Mouse (Mus musculus): ENCODE results near the gene Olfr1284. TPM values are rescaled to one million over a fixed set of nuclear protein-coding genes. Genes with fewer than 3 reads are reported as not detected.
"Not testable (repeated sequence)": the region's sequence is repeated elsewhere in the genome, so short reads cannot be mapped to it uniquely, and the experiment has no call there.

Olfr1284 gene
- not detected in 2 replicates for polyA plus RNA-seq (2016; fragmentation: Nextera tagmentation; extraction: Ambion mirVana)

GRCm38 (mm10) chr2:111375222-111375621 lies at the start of gene Olfr1284:
Olfr1284 (plus strand) TSS chr2:111375522.
- Histone ChIP-seq H3K4me2 (replicated peaks) (no peak within 1 kb of the TSS), H3K9me3 (no peaks in the 10 kb centered on the region), H3K9ac (no peak within 1 kb of the TSS), H3K4me3 (no peak within 1 kb of the TSS), H3K36me3 (no peaks in the 10 kb centered on the region), H3K27me3 (no peaks in the 10 kb centered on the region), H3K27ac (no peak within 1 kb of the TSS), H3K4me1 (no peaks in the 10 kb centered on the region)
- 84% methylated on average over 1 of the region's 1 CpGs for WGBS
- ATAC-seq (ENCODE audit: insufficient number of reproducible peaks, insufficient read depth, low FRiP score, low TSS enrichment), result no peak

GRCm38 (mm10) chr2:111326220-111326619 lies 49.1 kb upstream of the Olfr1284 start, which contains the start of gene Olfr1281:
Olfr1281 (plus strand) TSS chr2:111326520.
- Histone ChIP-seq H3K4me3 (no peak within 1 kb of the TSS), H3K4me2 (replicated peaks) (no peak within 1 kb of the TSS), H3K9ac (no peak within 1 kb of the TSS), H3K27ac (no peak within 1 kb of the TSS), H3K36me3 (no peaks in the 10 kb centered on the region), H3K9me3 (no peaks in the 10 kb centered on the region), H3K27me3 (no peaks in the 10 kb centered on the region), H3K4me1 (no peaks in the 10 kb centered on the region)
- no peak for ATAC-seq (ENCODE audit: insufficient number of reproducible peaks, insufficient read depth, low FRiP score, low TSS enrichment)
- 78% methylated on average over 2 of the region's 2 CpGs for whole genome bisulfite sequencing

GRCm38 (mm10) chr2:111333721-111334120 lies 41.6 kb upstream of the Olfr1284 start:
- 87% methylated on average over 5 of the region's 5 CpGs for WGBS
- not testable (repeated sequence) for H3K4me2 ChIP-seq (replicated peaks); H3K4me1 ChIP-seq; H3K36me3 ChIP-seq; H3K9me3 ChIP-seq; H3K4me3 ChIP-seq; ATAC-seq (ENCODE audit: insufficient number of reproducible peaks, insufficient read depth, low FRiP score, low TSS enrichment); H3K9ac ChIP-seq; H3K27me3 ChIP-seq; H3K27ac ChIP-seq

- WGBS, result 74% methylated on average over 2 of the region's 2 CpGs
These were observed 39.3 kb upstream of the Olfr1284 start, which contains the start of gene Olfr1282 for GRCm38 (mm10) chr2:111335976-111336375. Olfr1282 (minus strand) TSS chr2:111336076.

GRCm38 (mm10) chr2:111366490-111366889 lies 8.8 kb upstream of the Olfr1284 start, which contains the start of gene Olfr1283:
Olfr1283 (plus strand) TSS chr2:111366790.
- Histone ChIP-seq H3K4me3 (no peak within 1 kb of the TSS), H3K4me2 (replicated peaks) (no peak within 1 kb of the TSS), H3K27me3 (no peaks in the 10 kb centered on the region), H3K27ac (no peak within 1 kb of the TSS), H3K9me3 (no peaks in the 10 kb centered on the region), H3K4me1 (no peaks in the 10 kb centered on the region), H3K36me3 (no peaks in the 10 kb centered on the region), H3K9ac (no peak within 1 kb of the TSS)
- 72% methylated on average over 2 of the region's 2 CpGs for WGBS
- no peak for ATAC-seq (ENCODE audit: insufficient number of reproducible peaks, insufficient read depth, low FRiP score, low TSS enrichment)

More at GRCm38 (mm10) chr2:111335976-111336375, 39.3 kb upstream of the Olfr1284 start, which contains the start of gene Olfr1282:
- ATAC-seq (ENCODE audit: insufficient number of reproducible peaks, insufficient read depth, low FRiP score, low TSS enrichment), result no peak
- H3K27ac ChIP-seq, result no peak within 1 kb of the TSS
- no peak within 1 kb of the TSS for H3K4me3 ChIP-seq
- H3K9me3 ChIP-seq, result no peaks in the 10 kb centered on the region
- H3K4me1 ChIP-seq, result no peaks in the 10 kb centered on the region
- no peaks in the 10 kb centered on the region for H3K27me3 ChIP-seq
- H3K4me2 ChIP-seq (replicated peaks), result no peak within 1 kb of the TSS
- H3K9ac ChIP-seq, result no peak within 1 kb of the TSS
- H3K36me3 ChIP-seq, result no peaks in the 10 kb centered on the region

GRCm38 (mm10) chr2:111422931-111423330 lies 47.6 kb downstream of the Olfr1284 start, which contains the start of gene Olfr1286:
Olfr1286 (minus strand) TSS chr2:111423115.
- Histone ChIP-seq H3K27ac (no peak within 1 kb of the TSS), H3K9ac (no peak within 1 kb of the TSS), H3K36me3 (no peaks in the 10 kb centered on the region), H3K27me3 (no peaks in the 10 kb centered on the region), H3K9me3 (no peaks in the 10 kb centered on the region), H3K4me2 (replicated peaks) (no peak within 1 kb of the TSS), H3K4me1 (no peaks in the 10 kb centered on the region), H3K4me3 (no peak within 1 kb of the TSS)
- ATAC-seq (ENCODE audit: insufficient number of reproducible peaks, insufficient read depth, low FRiP score, low TSS enrichment), result no peak
- WGBS, result 66% methylated on average over 1 of the region's 1 CpGs

Other genes starting within 250 kb of the Olfr1284 start
- gene Gm15130, start 222.6 kb upstream of the Olfr1284 start, polyA plus RNA-seq (2016; fragmentation: Nextera tagmentation; extraction: Ambion mirVana), result not detected in 2 replicates
- not detected in 2 replicates for gene 4930430A15Rik, start 145.9 kb upstream of the Olfr1284 start, polyA plus RNA-seq (2016; fragmentation: Nextera tagmentation; extraction: Ambion mirVana)
- not detected in 2 replicates for gene Olfr1275, start 140.2 kb upstream of the Olfr1284 start, polyA plus RNA-seq (2016; fragmentation: Nextera tagmentation; extraction: Ambion mirVana)
- not detected in 2 replicates for gene Olfr1276, start 121.0 kb upstream of the Olfr1284 start, polyA plus RNA-seq (2016; fragmentation: Nextera tagmentation; extraction: Ambion mirVana)
- not detected in 2 replicates for gene Olfr1277, start 101.4 kb upstream of the Olfr1284 start, polyA plus RNA-seq (2016; fragmentation: Nextera tagmentation; extraction: Ambion mirVana)
- not detected in 2 replicates for gene Olfr1278, start 85.4 kb upstream of the Olfr1284 start, polyA plus RNA-seq (2016; fragmentation: Nextera tagmentation; extraction: Ambion mirVana)
- not detected in 2 replicates for gene Olfr1279, start 74.9 kb upstream of the Olfr1284 start, polyA plus RNA-seq (2016; fragmentation: Nextera tagmentation; extraction: Ambion mirVana)
- not detected in 2 replicates for gene Olfr1280, start 61.5 kb upstream of the Olfr1284 start, polyA plus RNA-seq (2016; fragmentation: Nextera tagmentation; extraction: Ambion mirVana)
- gene Olfr1281, start 49.0 kb upstream of the Olfr1284 start, polyA plus RNA-seq (2016; fragmentation: Nextera tagmentation; extraction: Ambion mirVana), result not detected in 2 replicates
- not detected in 2 replicates for gene Olfr1282, start 39.4 kb upstream of the Olfr1284 start, polyA plus RNA-seq (2016; fragmentation: Nextera tagmentation; extraction: Ambion mirVana)
- not detected in 2 replicates for gene Olfr1283, start 8.7 kb upstream of the Olfr1284 start, polyA plus RNA-seq (2016; fragmentation: Nextera tagmentation; extraction: Ambion mirVana)
- gene Olfr1286, start 47.6 kb downstream of the Olfr1284 start, polyA plus RNA-seq (2016; fragmentation: Nextera tagmentation; extraction: Ambion mirVana), result not detected in 2 replicates
- not detected in 2 replicates for gene Olfr1287, start 73.6 kb downstream of the Olfr1284 start, polyA plus RNA-seq (2016; fragmentation: Nextera tagmentation; extraction: Ambion mirVana)
- not detected in 2 replicates for gene Olfr1288, start 98.6 kb downstream of the Olfr1284 start, polyA plus RNA-seq (2016; fragmentation: Nextera tagmentation; extraction: Ambion mirVana)
- not detected in 2 replicates for gene Olfr1289, start 105.3 kb downstream of the Olfr1284 start, polyA plus RNA-seq (2016; fragmentation: Nextera tagmentation; extraction: Ambion mirVana)
- gene Olfr1290, start 118.3 kb downstream of the Olfr1284 start, polyA plus RNA-seq (2016; fragmentation: Nextera tagmentation; extraction: Ambion mirVana), result not detected in 2 replicates
- not detected in 2 replicates for gene Olfr1291-ps1, start 121.7 kb downstream of the Olfr1284 start, polyA plus RNA-seq (2016; fragmentation: Nextera tagmentation; extraction: Ambion mirVana)
- not detected in 2 replicates for gene Olfr1293-ps, start 149.7 kb downstream of the Olfr1284 start, polyA plus RNA-seq (2016; fragmentation: Nextera tagmentation; extraction: Ambion mirVana)
- not detected in 2 replicates for gene Olfr1294, start 164.8 kb downstream of the Olfr1284 start, polyA plus RNA-seq (2016; fragmentation: Nextera tagmentation; extraction: Ambion mirVana)
- gene Olfr1295, start 194.2 kb downstream of the Olfr1284 start, polyA plus RNA-seq (2016; fragmentation: Nextera tagmentation; extraction: Ambion mirVana), result not detected in 2 replicates

Measured in embryonic facial prominence, embryonic 12.5 days (tissue).